Mouse (Mus musculus) gastrocnemius, postnatal 25 days (tissue): ENCODE results near the gene Asap3. TPM values are rescaled to one million over a fixed set of nuclear protein-coding genes. Genes with fewer than 3 reads are reported as not detected.

Experiments
- DNase-seq: peaks from one replicate; pipeline ENCODE4 v3.0.0; 2022
- long read RNA-seq, 2 experiments: library from polyadenylated mRNA; stranded (forward); transcript quantifications; one replicate each; pipeline ENCODE4 v2.0.0; 2021
- total RNA-seq, 2 experiments: library from RNA; stranded (reverse); gene quantifications; 1 replicate in 1 of 2; 2 replicates in 1 of 2; pipeline ENCODE4 v1.2.3; 2021

The Asap3 gene
- 1 to 10 TPM; 2.8 to 3.0 TPM for total RNA-seq
- long read RNA-seq, experiment 1, partial matches to known transcripts, result 1 of 3 reads
- long read RNA-seq, experiment 1, other reads (novel, unspliced or antisense), result 2 of 3 reads
- long read RNA-seq, experiment 2, full-length matches to known transcripts, result 2 of 5 reads
- long read RNA-seq, experiment 2, partial matches to known transcripts, result 2 of 5 reads
- long read RNA-seq, experiment 2, other reads (novel, unspliced or antisense), result 1 of 5 reads

DNA sequence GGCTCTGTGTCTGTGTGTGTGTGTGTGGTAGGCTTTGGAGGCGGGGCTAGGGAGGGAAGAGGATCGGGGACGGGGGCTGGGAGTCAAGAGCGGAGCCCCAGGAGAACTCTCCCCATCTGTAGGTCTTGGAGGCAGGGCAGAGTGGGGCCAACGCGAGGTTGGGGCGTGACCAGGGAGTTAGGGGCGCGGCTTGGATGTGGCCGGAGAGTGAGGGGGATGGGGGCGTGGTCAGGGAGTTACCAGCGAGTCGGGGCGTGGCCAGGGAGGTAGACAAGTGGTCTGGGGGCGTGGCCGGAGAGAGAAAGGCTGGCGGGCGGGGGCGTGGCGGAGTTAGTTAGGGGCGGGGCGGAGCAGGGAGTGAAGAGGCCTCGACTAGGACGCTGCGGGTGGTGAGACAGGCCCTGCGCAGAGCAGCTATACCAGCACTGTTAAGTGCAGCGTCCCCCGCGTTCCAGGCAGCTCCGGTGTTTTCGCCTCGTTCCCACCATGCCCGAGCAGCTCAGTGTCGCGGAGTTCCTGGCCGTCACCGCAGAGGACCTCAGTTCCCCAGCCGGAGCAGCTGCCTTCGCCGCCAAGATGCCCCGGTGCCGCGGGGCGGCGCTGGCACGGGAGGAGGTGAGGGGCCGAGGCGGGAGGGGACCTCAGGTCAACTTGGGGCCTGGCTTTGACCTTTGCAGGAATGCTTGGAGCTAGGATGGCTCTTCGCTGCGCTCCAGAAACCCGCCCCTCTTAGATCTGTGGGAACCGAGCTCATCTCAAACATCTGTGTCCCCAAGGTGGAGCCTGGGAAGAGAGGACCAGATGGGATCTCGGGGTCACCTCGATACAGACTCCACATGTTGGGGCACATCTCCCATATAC lies at the start of gene Asap3:
Gene Asap3, plus strand, starts transcription at position 333 of the 861 bp plus-strand sequence.
- peak; percentile 95 for DNase-seq

DNA sequence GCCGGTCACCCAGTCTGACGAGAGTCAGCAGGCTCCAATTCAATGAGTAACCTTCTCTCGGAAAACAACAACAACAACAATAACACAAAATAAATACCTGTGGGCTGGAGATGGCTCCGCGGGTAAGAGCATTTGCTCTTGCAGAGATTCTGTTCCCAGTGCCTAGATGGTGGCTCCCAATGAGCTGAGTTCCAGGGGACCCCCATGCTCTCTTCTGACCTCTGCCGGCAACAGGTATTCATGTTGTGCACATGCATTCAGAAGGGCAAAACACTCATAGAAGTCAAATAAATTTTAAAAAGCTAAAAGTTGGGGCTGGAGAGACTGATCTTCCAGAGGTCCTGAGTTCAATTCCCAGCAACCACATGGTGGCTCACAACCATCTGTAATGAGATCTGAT lies 47.7 kb upstream of the Asap3 start:
- no peak for DNase-seq

DNA sequence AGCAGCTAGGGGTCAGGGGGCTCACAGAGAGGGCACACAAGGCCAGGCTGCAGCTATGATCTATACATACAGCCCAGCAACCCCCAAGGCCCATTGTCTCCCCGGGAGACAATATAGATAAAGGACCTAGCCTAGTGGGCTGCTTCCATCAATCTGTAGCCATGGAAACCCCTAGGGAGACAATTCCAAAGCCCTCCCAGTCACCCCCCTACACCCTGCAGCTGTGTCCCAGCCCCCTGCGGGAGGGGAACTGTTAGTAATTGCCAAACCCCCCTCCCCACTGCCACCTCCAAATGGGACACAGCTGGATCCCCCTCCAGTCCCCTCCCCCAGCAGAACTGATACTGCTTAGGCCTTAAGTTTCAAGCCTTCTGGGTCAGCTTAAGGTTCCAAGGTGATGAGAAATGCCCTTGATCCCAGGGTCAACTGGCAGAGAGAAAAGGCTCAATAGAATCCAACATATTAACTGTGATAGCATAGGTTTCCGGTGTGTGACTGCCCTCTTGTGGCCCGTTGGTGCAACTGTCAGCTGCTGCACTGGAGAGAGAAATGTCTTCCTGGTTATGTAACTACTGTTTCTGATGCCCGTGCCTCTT lies 46.3 kb upstream of the Asap3 start:
- DNase-seq, result peak; percentile 58

DNA sequence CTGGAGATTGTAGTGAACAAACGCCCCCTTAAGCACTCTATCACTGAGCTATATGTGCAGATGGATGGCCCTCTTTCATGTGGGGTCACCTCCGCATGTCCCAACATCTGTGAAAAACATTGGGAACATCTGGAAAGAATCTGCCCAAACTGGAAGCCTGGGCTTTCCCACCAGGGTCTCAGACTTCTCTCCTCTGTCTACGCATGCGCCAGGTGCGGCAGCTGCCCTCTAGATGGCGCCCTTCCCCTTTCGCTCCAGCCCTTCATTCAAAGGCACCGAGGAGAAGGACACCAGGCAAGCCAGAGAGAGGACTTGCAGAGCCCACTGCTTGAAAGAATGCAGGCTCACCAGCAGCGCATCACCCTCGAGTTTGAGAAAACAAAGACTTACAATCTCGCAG lies 42.7 kb upstream of the Asap3 start:
- DNase-seq, result peak; percentile 77

DNA sequence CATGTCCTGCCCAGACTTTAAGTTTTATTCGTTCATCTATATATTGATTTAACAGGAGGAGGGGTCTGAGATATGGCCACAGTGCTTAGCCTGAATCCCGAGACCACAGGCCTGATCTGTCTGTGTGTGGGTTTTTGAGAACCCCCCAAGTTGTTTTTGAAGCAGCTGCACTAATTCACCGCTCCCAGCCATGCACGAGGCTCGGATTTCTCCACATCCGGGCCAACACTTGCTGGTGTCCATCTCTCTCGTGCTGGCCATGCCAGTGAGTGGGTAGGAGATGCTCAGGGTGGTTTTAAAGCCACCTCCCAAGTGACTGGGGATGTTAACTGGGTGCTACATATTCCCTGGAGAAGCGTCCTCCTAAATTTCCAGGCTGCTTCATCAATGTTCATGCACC lies 41.2 kb upstream of the Asap3 start:
- DNase-seq, result peak; percentile 45

DNA sequence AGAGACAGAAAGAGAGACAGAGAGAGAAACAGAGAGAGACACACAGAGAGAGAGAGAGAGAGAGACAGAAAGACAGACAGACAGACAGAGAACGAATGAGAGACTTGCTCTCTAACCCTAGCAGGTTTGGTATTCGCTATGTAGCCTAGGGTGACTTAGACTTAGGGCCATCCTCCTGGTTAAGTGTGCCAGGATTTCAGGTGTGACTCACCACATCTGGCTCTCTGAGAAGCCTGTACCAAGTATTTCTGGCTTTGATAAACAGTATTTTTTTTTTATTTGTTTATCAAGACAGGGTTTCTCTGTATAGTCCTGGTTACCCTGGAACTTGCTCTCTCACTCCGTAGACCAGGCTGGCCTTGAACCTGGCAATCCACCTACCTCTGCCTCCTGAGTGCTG lies 38.5 kb upstream of the Asap3 start:
- no peak for DNase-seq

DNA sequence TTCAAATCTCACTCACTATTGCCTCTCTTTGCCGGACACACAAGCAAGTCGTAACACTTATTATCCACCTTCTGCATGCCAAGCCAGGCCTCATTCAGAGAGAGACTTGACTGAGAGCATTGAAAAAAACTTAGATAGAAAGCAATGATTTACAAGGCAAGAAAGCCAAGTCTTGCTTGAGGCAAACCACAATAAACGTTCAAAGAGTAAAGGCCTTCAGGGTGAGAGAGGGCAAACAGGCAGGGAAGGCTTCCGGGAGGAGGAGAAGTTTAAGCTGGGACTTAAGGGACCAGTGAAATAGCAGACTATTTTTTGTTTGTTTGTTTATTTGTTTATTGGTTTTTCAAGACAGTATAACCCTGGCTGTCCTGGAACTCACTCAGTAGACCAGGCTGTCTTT lies 35.8 kb upstream of the Asap3 start:
- DNase-seq, result no peak

DNA sequence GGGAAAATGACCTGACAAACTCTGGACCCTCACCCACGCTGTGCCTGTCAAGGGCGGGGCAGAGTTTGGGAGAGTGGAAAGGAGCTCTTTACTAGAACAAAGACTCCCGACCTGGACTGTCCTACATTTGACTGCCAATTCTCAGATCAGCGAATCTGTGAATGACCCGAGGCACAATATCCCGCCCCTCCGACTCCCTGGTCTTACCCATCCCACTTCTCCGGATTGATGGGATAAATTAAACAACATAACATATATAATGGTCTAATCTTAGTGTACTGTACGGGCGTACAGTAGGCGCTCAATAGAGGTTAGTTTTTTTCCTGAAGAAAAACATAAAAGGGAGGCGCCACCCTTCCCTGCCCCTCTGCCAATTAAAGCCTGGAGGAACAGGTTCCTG lies 34.7 kb upstream of the Asap3 start:
- no peak for DNase-seq

DNA sequence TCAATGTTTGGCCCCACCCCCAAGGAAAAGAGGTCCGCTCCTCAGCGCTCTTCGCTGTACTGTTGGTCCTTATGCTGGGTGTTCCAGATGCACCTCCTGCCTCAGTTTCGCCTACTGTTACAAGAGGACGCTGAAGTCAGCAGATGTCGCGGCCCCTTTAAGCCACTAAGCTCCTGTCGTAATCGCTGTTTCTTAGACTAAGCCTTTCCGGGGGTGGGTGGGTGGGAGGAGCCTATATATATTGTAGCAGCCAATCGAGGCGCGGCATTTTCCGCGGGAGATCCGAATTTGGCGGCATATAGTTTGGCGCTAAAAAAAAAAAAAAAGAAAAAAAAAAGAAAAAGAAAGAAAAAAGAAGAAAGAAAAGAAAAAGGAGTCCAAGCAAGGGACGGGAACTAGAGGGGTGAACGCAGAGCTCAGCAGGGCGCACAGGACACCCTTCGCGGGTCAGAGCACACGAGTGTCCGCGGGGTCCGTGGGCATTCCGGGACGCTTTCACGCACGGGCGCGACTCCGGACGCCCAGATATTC lies 34.1 kb upstream of the Asap3 start, which contains the start of gene E2f2:
Gene E2f2, plus strand, starts transcription at position 384 of the 531 bp plus-strand sequence.
- peak; percentile 57 for DNase-seq

DNA sequence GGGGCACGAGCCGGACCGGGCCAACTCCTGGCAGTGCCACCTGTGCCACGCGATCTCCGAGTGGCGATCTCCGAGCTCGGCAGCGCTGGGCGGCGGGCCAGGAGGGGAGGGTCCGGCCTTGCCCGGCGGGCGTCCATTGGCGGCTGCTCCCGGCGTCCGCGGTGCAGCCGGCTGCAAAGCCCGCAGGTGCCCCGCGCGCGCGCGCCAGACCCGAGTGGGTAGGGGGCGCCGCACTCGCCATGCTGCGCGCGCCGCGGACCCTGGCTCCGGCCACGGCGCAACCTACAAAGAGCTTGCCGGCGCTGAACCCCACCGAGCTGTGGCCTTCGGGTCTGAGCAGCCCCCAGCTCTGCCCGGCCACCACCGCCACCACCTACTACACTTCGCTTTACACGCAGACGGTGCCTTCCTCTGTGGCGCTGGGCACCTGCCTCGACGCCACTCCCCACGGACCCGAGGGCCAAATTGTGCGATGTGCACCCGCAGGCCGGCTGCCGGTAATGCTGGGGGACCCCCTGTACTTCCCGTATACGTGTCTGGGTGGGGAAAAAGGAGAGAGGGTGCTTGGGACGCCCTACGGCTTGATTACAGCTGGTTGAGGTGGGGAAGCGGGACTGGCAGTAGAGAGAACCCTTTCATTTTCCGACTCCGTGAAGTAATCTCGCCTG lies 33.5 kb upstream of the Asap3 start:
- peak; percentile 60 for DNase-seq

DNA sequence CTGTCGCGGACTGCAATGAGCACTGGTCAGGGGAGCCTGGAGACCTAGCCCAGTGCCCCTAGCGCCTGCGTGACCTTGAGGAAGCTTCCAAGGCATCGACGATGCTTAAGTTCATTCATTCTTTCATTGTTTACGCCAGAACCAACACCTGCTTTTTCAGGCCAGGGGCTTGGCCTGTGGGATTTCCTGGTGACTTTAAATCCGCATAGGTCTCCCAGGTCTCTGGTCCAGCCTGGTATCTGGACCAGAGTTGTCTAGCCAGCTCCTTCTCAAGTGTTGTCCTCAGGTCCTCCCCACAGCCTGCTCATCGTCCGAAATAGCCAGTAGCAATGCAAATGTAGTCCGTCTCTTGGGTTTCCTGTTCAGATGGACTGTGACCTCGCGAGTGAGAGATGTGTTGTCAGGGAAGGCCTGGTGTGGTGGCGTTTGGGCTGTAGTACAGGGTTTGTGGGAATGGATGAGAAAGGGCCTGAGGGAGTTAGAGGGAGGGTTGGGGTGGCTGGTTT lies 32.9 kb upstream of the Asap3 start:
- DNase-seq, result no peak

DNA sequence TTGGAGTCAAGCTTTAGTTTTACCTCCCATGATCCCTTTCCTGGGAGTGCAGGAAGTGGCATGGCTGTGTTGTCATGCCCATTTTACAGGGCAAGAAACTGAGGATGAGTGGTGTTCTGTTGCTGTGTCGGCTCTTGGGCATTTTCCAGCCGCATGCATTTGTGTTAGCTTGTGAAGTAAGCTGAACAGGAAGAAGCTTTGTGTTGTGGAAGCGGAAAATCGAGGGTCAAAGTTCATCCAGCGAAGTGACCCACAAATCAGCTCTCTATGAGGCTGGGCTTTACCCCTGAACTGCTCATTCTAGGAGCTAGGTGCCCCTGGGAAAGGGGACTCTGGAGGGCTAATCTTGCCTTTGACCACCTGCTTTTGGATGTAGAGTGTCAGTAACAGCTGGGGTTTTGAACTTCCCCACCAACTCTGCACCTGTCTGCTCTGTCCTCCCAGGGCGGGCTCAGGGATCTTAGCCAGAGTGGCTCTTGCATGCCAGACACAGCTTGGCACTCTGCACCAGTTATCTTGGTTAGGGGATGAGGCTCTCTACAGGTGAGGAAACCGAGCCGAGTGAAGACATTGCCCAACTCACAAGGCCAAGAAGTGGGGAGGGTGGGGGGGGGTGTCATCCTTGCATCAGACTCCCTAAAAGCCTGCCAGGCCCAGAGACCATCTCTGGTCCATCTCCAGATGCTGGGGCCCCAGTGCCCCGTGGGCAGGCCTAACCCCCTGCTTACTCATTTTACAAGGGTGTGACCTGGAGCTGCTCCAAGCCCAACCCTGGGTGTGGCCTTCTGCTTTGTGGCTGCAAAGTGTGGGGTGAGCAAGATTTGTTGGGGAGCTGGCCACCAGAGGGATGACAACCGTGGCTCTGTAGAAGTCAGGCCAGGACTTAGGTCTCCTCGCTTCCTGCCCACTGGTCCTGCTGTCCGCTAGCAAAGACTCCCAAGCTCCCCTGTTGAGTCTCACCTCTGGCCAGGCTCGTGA lies 31.7 kb upstream of the Asap3 start:
- DNase-seq, result peak; percentile 25

DNA sequence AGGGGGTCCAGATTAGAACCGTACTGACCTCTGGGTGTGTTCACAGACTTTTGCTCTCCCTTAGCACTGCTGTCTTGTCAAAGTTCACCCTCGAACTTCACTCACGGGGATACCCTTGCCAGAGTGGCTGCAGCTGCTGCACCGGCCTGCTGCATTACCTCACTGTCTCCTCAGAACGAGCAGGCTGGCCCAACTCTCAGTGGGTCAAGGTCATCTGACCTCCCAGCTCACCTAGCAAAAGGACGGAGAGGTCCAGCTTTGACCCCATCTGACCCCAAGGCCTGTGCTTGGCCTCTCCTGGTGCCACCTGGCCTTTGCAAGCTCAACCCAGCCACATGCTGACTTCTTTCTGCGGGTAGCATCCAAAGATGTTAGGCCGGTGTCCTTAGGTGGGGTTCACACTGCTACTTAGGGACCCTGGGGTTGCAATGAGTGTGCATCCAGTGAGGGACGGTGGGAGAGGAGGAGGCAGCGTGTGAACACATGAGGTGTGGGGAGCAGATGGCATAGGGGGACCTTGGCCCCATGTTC lies 30.1 kb upstream of the Asap3 start:
- DNase-seq, result no peak

DNA sequence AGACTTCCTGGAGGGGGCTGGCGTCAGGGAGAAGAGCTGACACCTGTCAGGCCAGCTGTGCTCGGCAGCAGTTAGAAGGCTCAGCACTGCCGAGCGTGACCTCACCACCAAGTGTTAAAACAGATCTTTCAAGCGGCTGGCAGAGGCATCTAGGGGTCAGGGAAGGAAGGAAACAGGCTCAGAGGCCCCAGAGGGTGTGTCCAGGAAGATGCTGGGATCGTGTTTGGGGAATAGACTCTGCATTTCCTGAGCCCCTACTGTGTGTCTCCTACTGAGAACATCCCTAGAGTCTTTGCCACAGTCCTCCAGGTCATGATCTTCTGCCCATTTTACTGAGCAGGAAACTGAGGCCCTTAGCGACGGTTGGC lies 28.9 kb upstream of the Asap3 start:
- peak; percentile 45 for DNase-seq

DNA sequence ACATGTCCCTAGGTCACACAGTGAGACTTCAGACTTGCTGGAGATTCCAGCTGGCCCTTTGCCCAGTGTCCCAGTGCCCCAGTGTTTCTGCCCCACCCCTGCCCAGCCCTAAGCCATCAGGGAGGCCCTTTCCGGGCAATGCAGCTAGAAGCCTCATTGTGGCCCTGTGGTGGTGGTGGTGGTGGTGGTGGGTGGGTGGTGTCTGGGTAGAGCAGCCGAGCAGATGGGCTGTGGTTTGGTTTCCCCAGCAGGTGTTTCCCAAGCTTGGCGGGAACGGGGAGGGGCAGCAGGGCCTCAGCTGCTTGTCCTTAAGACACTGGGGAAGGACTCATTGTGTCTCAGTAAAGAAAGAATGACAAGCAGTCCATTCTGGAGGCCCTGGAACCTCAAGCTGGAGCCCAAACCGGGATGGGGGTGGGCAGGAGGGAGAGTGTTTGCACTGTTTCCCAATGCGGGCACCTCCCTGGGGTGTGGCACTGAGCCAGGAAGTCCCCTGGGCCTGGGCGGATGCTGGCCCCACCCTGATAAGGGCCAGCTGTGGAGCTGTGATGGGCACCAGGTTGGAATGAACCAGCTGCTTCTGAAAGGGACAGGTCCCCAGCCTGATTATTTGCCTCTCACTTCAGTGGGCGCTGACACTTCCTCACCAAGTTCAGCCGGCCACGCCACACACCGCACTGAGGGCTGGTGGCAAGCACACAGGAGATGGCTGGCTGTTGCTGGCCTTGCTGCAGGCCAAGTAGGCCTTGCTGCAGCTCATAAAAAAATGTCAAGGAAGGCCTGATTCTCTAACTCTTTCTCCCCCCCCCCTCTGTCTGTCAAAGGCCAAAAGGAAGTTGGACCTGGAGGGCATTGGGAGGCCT lies 28.3 kb upstream of the Asap3 start:
- peak; percentile 49 for DNase-seq

DNA sequence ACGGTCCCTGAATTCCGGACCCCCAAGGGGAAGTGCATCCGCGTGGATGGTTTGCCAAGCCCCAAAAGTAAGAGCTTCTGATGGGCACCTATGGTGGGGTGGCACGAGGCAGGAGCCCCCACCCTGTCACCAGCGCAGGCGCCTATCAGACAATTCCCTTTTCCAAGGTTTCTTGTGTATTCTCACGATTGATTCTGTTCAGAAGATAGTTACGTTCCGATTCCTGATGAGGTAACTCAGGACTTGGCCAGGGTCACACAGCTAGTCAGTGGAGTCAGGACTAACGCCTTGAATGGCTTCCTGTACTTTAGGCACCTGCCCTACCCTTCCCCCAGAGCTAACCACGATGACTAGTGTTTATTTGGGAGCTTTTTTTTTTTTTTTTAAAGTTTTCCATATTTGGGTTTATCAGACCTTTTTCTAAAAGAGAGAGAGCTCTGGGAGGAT lies 27.7 kb upstream of the Asap3 start:
- DNase-seq, result no peak

DNA sequence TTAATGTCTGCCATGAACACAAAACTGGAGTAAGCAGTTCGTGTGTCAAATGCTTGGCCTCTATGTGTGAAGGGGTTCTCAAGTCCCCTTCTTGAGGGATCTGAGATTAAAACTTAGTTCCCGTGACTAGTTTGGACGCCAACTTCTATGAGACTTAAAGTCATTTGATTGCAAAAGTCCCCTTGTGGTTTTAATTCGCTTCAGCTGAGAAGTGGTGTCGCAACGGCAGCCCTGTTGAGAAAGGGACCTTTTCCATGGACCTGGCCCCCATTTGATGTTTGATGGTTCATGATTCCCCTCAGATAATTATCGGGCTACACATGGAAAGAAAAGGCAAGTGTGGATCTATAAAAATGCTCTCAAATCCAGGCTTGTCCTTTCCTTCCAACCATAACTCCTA lies 26.7 kb upstream of the Asap3 start:
- DNase-seq, result no peak

DNA sequence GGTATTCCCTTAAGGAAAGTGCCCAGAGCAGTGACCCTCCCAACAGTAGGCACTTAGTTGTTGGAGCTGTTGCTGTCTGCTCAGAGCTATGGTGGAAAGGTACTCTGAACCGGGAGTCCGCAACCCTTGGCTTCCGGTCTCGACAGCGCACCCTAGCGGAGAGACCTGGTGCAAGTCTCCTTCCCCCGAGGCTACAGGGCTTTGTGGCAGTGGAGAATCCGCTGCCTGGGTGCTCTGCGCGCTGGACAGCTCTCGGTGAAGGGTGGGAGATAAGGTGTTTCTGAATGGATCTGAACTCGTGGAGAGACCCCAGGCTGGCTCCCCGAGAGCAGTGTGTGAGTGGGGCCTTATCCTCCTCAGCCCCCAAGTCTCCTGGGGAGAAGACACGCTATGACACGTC lies 26.2 kb upstream of the Asap3 start:
- DNase-seq, result peak; percentile 77
